Mouse (Mus musculus) heart, adult 2 months (tissue): ENCODE measurements around the gene Csrp2. TPM values are rescaled to one million over a fixed set of nuclear protein-coding genes. Genes with fewer than 3 reads are reported as not detected.
A peak's percentile ranks its signal among the peaks of the same experiment; 100 is the strongest.

ENCODE experiments used
- DNase-seq, 2 experiments: peaks; one replicate each; pipeline ENCODE4 v3.0.0; 2021
- H3K27ac ChIP-seq: fragments of 200-600 bp; 2 replicates; pipeline ENCODE4 v1.8.1; 2022
- H3K27me3 ChIP-seq: fragments of 200-500 bp; 2 replicates; pipeline ENCODE4 v1.6.1; 2012; ENCODE audit warnings: mild to moderate bottlenecking, low read length, inconsistent platforms, mixed read lengths; ENCODE audit not compliant: control insufficient read depth, insufficient read depth
- H3K36me3 ChIP-seq: fragments of 200-500 bp; 2 replicates; pipeline ENCODE4 v1.6.1; 2012; ENCODE audit warnings: low read length, inconsistent platforms; ENCODE audit not compliant: control insufficient read depth, insufficient read depth
- H3K4me1 ChIP-seq: fragments of 200-500 bp; 2 replicates; pipeline ENCODE4 v1.6.1; 2011; ENCODE audit warnings: low read length; ENCODE audit not compliant: control insufficient read depth, insufficient read depth
- H3K4me3 ChIP-seq: fragments of 200-600 bp; 2 replicates; pipeline ENCODE4 v1.8.1; 2022
- H3K79me2 ChIP-seq: fragments of 200-500 bp; replicated peaks from 2 replicates; pipeline ENCODE4 v1.6.1; 2012; ENCODE audit warnings: mild to moderate bottlenecking, inconsistent platforms, low read length, moderate library complexity, mixed read lengths; ENCODE audit not compliant: control insufficient read depth, insufficient read depth
- H3K9ac ChIP-seq: fragments of 200-500 bp; 2 replicates; pipeline ENCODE4 v1.6.1; 2012; ENCODE audit warnings: low read depth, mild to moderate bottlenecking, control low read depth, inconsistent platforms, low read length, mixed read lengths
- CTCF ChIP-seq: fragments of 200-600 bp; IDR thresholded peaks from 2 replicates; pipeline ENCODE4 v1.8.1; 2022; ENCODE audit warnings: antibody characterized with exemption, mild to moderate bottlenecking, moderate library complexity
- EP300 ChIP-seq: fragments of 200-500 bp; IDR thresholded peaks from 2 replicates; pipeline ENCODE4 v1.6.1; 2011; ENCODE audit warnings: low read depth, low read length, control low read depth; ENCODE audit not compliant: insufficient read depth
- POLR2A ChIP-seq: fragments of 200-500 bp; IDR thresholded peaks from 2 replicates; pipeline ENCODE4 v1.6.1; 2011; ENCODE audit warnings: mild to moderate bottlenecking, low read depth, low read length, control low read depth; ENCODE audit not compliant: insufficient read depth
- WGBS: fragments of 180-500 bp; shearing (Covaris S2); methylation state at CpG from one replicate; pipeline ENCODE4 v1.1.7; 2018; 5-methylcytosine and 5-hydroxymethylcytosine counted together
- intact Hi-C: fragments of 180-260 bp; cut with DNase I; formaldehyde crosslinking; loops from one replicate; pipeline ENCODE4 v1.15.1; 2025
- polyA plus RNA-seq: library from polyadenylated mRNA; depleted of rRNA; stranded (reverse); fragments of >200 nt; gene quantifications from 2 replicates; pipeline ENCODE4 v1.2.3, GENCODE M21; 2012; rRNA removed
- total RNA-seq, 2 experiments: library from RNA; stranded (reverse); gene quantifications; 2 replicates each; pipeline ENCODE4 v1.2.3; 2021

The Csrp2 gene
- total and polyA plus RNA-seq, 3 experiments, result 37.0 to 41.6 (median 39.5) TPM

DNA sequence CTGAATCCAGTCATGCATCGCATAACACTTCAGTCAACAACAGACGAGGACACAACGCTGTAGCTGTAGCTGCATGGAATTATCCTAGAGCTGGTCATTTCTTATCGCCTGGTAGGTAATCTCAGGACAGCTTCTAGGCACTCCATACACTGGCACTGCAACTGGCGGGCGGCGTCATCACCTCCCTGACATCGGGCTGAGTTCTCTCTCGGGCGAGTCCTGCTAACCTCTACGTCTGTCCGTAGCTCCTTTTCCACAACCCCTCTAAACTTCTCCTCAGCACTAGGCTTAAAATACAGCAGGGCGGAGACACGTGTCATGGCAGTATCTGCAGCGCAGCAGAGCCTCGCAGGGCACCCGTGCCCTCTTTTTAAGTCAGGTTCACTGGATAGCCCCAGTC, 67.1 kb downstream of the Csrp2 start:
- Histone ChIP-seq H3K27me3 (no peaks in the 10 kb centered on the region), H3K79me2 (peaks cover 10% of the 10 kb centered on the region), H3K4me1 (peaks cover 3% of the 10 kb centered on the region), H3K4me3 (no peak overlapping the region), H3K27ac (peak overlapping the region; percentile 62), H3K9ac (no peak overlapping the region; the same call in 1 of the 2 replicates), H3K36me3 (peaks cover 6% of the 10 kb centered on the region; the same call in 1 of the 2 replicates)
- WGBS, result 59% methylated on average over 17 of the region's 17 CpGs
- no peak for TF ChIP-seq CTCF
- no peak for TF ChIP-seq EP300
- no peak for TF ChIP-seq POLR2A
- intact Hi-C loops, result no loop called here
- peak in 1 of 2 experiments; percentile 56 for DNase-seq

Other genes starting within 250 kb of the Csrp2 start
- gene E2f7, start 174.3 kb upstream of the Csrp2 start, total RNA-seq, result under 1 TPM; 0.59 to 0.68 TPM
- 0.31 and 0.32 TPM in 2 replicates for gene E2f7, start 174.3 kb upstream of the Csrp2 start, polyA plus RNA-seq
- 10 to 100 TPM; 20.5 to 27.6 TPM for gene Zdhhc17, start 90.4 kb downstream of the Csrp2 start, total RNA-seq
- gene Zdhhc17, start 90.4 kb downstream of the Csrp2 start, polyA plus RNA-seq, result 19.0 and 32.2 TPM in 2 replicates
- 10 to 100 TPM; 70.0 to 73.7 TPM for gene Osbpl8, start 245.0 kb downstream of the Csrp2 start, total RNA-seq
- gene Osbpl8, start 245.0 kb downstream of the Csrp2 start, polyA plus RNA-seq, result 10.9 and 23.9 TPM in 2 replicates